Mouse (Mus musculus) pancreas, adult 10 weeks (tissue): ENCODE measurements around the gene Arl4c. TPM values are rescaled to one million over a fixed set of nuclear protein-coding genes. Genes with fewer than 3 reads are reported as not detected.

ENCODE experiments used
- polyA plus RNA-seq: library from polyadenylated mRNA; stranded (reverse); fragments of 350-450 nt; fragmentation: Illumina TruSeq; extraction: RNeasy Lipid Tissue Mini Kit (QIAGEN cat#74804); gene quantifications from one replicate; pipeline ENCODE4 v1.2.3, GENCODE M21; 2015; ENCODE audit warnings: low read depth, low replicate concordance; ENCODE audit not compliant: insufficient read depth

The Arl4c gene
- polyA plus RNA-seq, result 1.6 TPM

GRCm38 (mm10) chr1:88701870-88702661, at the start of gene Arl4c:
Gene Arl4c, minus strand, starts transcription at chr1:88702221.

Other genes with a start within 250 kb of the Arl4c start
- gene Glrp1, start 192.2 kb downstream of the Arl4c start, polyA plus RNA-seq, result not detected